Mouse (Mus musculus): Measurements from ENCODE around the gene Pigb.

GRCm38 (mm10) chr9:72969874-72970273 is 70.3 kb downstream of the Pigb start:
- TF ChIP-seq CTCF (IDR thresholded peaks at IDR 0.05; ENCODE audit: borderline replicate concordance, insufficient read depth, low read length): no peak
- no peak for TF ChIP-seq POLR2A (IDR thresholded peaks at IDR 0.05; ENCODE audit: low read depth, low read length)

Measured in embryonic fibroblast, embryonic 13.5 days (primary cell).